Mouse (Mus musculus) MEL (cell line): ENCODE results near the gene Gm10837. TPM values are rescaled to one million over a fixed set of nuclear protein-coding genes. Genes with fewer than 3 reads are reported as not detected.

ENCODE experiments used
- DNase-seq: peaks from one replicate; pipeline ENCODE4 v3.0.0; 2011; ENCODE audit warnings: low read depth, low spot score
- H3K27ac ChIP-seq: 2 replicates; pipeline ENCODE4 v1.5.1; 2012; ENCODE audit warnings: low read depth, mild to moderate bottlenecking, control low read depth, low read length, moderate library complexity; ENCODE audit not compliant: control insufficient read depth
- H3K27me3 ChIP-seq, 2 experiments: fragments of 150-350 bp in 1 of 2; sonication (generic) in 1 of 2; 2 replicates each; pipeline ENCODE4 v1.6.1; 2012; ENCODE audit warnings: low read length in 2 of 2, mild to moderate bottlenecking in 2 of 2, improper control_type of control experiment in 1 of 2, moderate library complexity in 1 of 2; ENCODE audit not compliant: insufficient read depth in 2 of 2, control insufficient read depth in 1 of 2
- H3K36me3 ChIP-seq, 2 experiments: 2 replicates each; pipeline ENCODE4 v1.6.1; 2012 to 2014; ENCODE audit warnings: low read length in 2 of 2, improper control_type of control experiment in 1 of 2, inconsistent platforms in 1 of 2, mild to moderate bottlenecking in 1 of 2; ENCODE audit not compliant: insufficient read depth in 2 of 2, control insufficient read depth in 1 of 2
- H3K4me1 ChIP-seq, 2 experiments: fragments of 150-350 bp in 1 of 2; sonication (generic) in 1 of 2; 2 replicates each; pipeline ENCODE4 v1.6.1; 2012; ENCODE audit warnings: low read length in 2 of 2, improper control_type of control experiment in 1 of 2, mild to moderate bottlenecking in 1 of 2; ENCODE audit not compliant: insufficient read depth in 2 of 2, control insufficient read depth in 1 of 2
- H3K4me3 ChIP-seq, 2 experiments: fragments of 150-350 bp in 1 of 2; sonication (generic) in 1 of 2; 2 replicates each; pipeline ENCODE4 v1.5.1; 2012; ENCODE audit warnings: low read depth in 2 of 2, low read length in 2 of 2, mild to moderate bottlenecking in 2 of 2, moderate library complexity in 2 of 2, control low read depth in 1 of 2, improper control_type of control experiment in 1 of 2; ENCODE audit not compliant: control insufficient read depth in 1 of 2, insufficient read depth in 1 of 2
- H3K79me2 ChIP-seq: 2 replicates; pipeline ENCODE4 v1.6.1; 2012; ENCODE audit warnings: mild to moderate bottlenecking, low read length, moderate library complexity; ENCODE audit not compliant: control insufficient read depth, poor library complexity, insufficient read depth
- H3K9ac ChIP-seq: 2 replicates; pipeline ENCODE4 v1.6.1; 2012; ENCODE audit warnings: low read depth, mild to moderate bottlenecking, control low read depth, low read length, moderate library complexity; ENCODE audit not compliant: control insufficient read depth, poor library complexity, severe bottlenecking
- H3K9me3 ChIP-seq: fragments of 150-350 bp; sonication (generic); replicated peaks from 2 replicates; pipeline ENCODE4 v1.6.1; 2012; ENCODE audit warnings: mild to moderate bottlenecking, low read length, improper control_type of control experiment, moderate library complexity; ENCODE audit not compliant: insufficient read depth
- CHD1 ChIP-seq: IDR thresholded peaks from 2 replicates; pipeline ENCODE4 v1.6.1; 2012; ENCODE audit warnings: low read depth, mild to moderate bottlenecking, inconsistent platforms, low read length, improper control_type of control experiment
- E2F4 ChIP-seq: IDR thresholded peaks from 2 replicates; pipeline ENCODE4 v1.6.1; 2011; ENCODE audit warnings: low read depth, low read length, improper control_type of control experiment, borderline replicate concordance
- EP300 ChIP-seq, 2 experiments: IDR thresholded peaks; 2 replicates each; pipeline ENCODE4 v1.6.1; 2011; ENCODE audit warnings: improper control_type of control experiment in 2 of 2, low read length in 2 of 2, low read depth in 1 of 2, mild to moderate bottlenecking in 1 of 2
- ETS1 ChIP-seq: IDR thresholded peaks from 2 replicates; pipeline ENCODE4 v1.6.1; 2012; ENCODE audit warnings: low read depth, mild to moderate bottlenecking, inconsistent platforms, low read length, improper control_type of control experiment, moderate library complexity
- GATA1 ChIP-seq: IDR thresholded peaks from 2 replicates; pipeline ENCODE4 v1.6.1; 2011; ENCODE audit warnings: low read depth, low read length, improper control_type of control experiment
- HCFC1 ChIP-seq: IDR thresholded peaks from 2 replicates; pipeline ENCODE4 v1.6.1; 2012; ENCODE audit warnings: low read depth, mild to moderate bottlenecking, inconsistent platforms, low read length, improper control_type of control experiment, moderate library complexity
- JUND ChIP-seq: IDR thresholded peaks from 2 replicates; pipeline ENCODE4 v1.6.1; 2011; ENCODE audit warnings: low read depth, mild to moderate bottlenecking, improper control_type of control experiment, low read length
- MAX ChIP-seq: IDR thresholded peaks from 2 replicates; pipeline ENCODE4 v1.6.1; 2011; ENCODE audit warnings: low read length, improper control_type of control experiment
- MAZ ChIP-seq: IDR thresholded peaks from 2 replicates; pipeline ENCODE4 v1.6.1; 2012; ENCODE audit warnings: low read depth, mild to moderate bottlenecking, inconsistent platforms, low read length, improper control_type of control experiment
- MEF2A ChIP-seq: IDR thresholded peaks from 2 replicates; pipeline ENCODE4 v1.6.1; 2014; ENCODE audit warnings: low read depth, mild to moderate bottlenecking, inconsistent platforms, low read length, improper control_type of control experiment; ENCODE audit not compliant: poor library complexity, insufficient replicate concordance, severe bottlenecking; ENCODE audit errors: extremely low read depth
- MXI1 ChIP-seq: IDR thresholded peaks from 2 replicates; pipeline ENCODE4 v1.6.1; 2011; ENCODE audit warnings: mild to moderate bottlenecking, low read depth, low read length, improper control_type of control experiment
- MYB ChIP-seq: IDR thresholded peaks from 2 replicates; pipeline ENCODE4 v1.6.1; 2011; ENCODE audit warnings: mild to moderate bottlenecking, low read depth, low read length, improper control_type of control experiment
- NELFE ChIP-seq: IDR thresholded peaks from 2 replicates; pipeline ENCODE4 v1.6.1; 2011; ENCODE audit warnings: low read depth, low read length, improper control_type of control experiment
- NRF1 ChIP-seq: IDR thresholded peaks from 2 replicates; pipeline ENCODE4 v1.6.1; 2014; ENCODE audit warnings: low read depth, mild to moderate bottlenecking, inconsistent platforms, low read length, improper control_type of control experiment, moderate library complexity; ENCODE audit not compliant: poor library complexity, insufficient read depth, severe bottlenecking
- POLR2AphosphoS5 ChIP-seq: IDR thresholded peaks from 2 replicates; pipeline ENCODE4 v1.6.1; 2012; ENCODE audit warnings: low read depth, borderline replicate concordance, mild to moderate bottlenecking, inconsistent platforms, low read length, moderate library complexity, mixed read lengths
- RCOR1 ChIP-seq: IDR thresholded peaks from 2 replicates; pipeline ENCODE4 v1.6.1; 2012; ENCODE audit warnings: low read depth, mild to moderate bottlenecking, inconsistent platforms, low read length, improper control_type of control experiment
- SIN3A ChIP-seq: IDR thresholded peaks from 2 replicates; pipeline ENCODE4 v1.6.1; 2012; ENCODE audit warnings: low read length, improper control_type of control experiment, inconsistent platforms
- TCF12 ChIP-seq: IDR thresholded peaks from 2 replicates; pipeline ENCODE4 v1.6.1; 2014; ENCODE audit warnings: low read depth, mild to moderate bottlenecking, inconsistent platforms, low read length, improper control_type of control experiment, moderate library complexity
- USF2 ChIP-seq, 2 experiments: IDR thresholded peaks; 2 replicates each; pipeline ENCODE4 v1.6.1; 2011 to 2012; ENCODE audit warnings: improper control_type of control experiment in 2 of 2, low read length in 2 of 2, borderline replicate concordance in 1 of 2, inconsistent platforms in 1 of 2, low read depth in 1 of 2, mild to moderate bottlenecking in 1 of 2; ENCODE audit not compliant: insufficient read depth in 1 of 2
- ZC3H11A ChIP-seq: IDR thresholded peaks from 2 replicates; pipeline ENCODE4 v1.6.1; 2012; ENCODE audit warnings: low read depth, mild to moderate bottlenecking, inconsistent platforms, low read length, improper control_type of control experiment
- ZMIZ1 ChIP-seq: IDR thresholded peaks from 2 replicates; pipeline ENCODE4 v1.6.1; 2012; ENCODE audit warnings: low read depth, mild to moderate bottlenecking, inconsistent platforms, low read length, improper control_type of control experiment, moderate library complexity
- polyA plus RNA-seq, 2 experiments: library from polyadenylated mRNA; stranded (reverse) in 1 of 2; unstranded in 1 of 2; fragments of >175 nt in 1 of 2; fragments of >200 nt in 1 of 2; gene quantifications; 2 replicates each; pipeline versions ENCODE4 v1.2.1 to v1.2.4; 2012; ENCODE audit warnings: low replicate concordance in 2 of 2, low read depth in 1 of 2; ENCODE audit not compliant: insufficient read length in 2 of 2, insufficient read depth in 1 of 2, missing spikeins in 1 of 2
- total RNA-seq: library from RNA; depleted of rRNA; stranded (reverse); fragments of 300-350 nt; gene quantifications from 2 replicates; pipeline ENCODE4 v1.2.3, GENCODE M21; 2012

Gm10837 gene
- total and polyA plus RNA-seq, 3 experiments: not detected

GRCm38 (mm10) chr14:122474041-122474890, 16.1 kb upstream of the Gm10837 start:
- no peak overlapping the region for H3K4me3 ChIP-seq
- H3K4me1 ChIP-seq: no peaks in the 10 kb centered on the region
- no peak for TF ChIP-seq ETS1
- no peak for TF ChIP-seq MAZ
- TF ChIP-seq E2F4: no peak
- TF ChIP-seq MXI1: no peak
- TF ChIP-seq EP300 (IDR thresholded peaks at IDR 0.05; ENCODE audit: low read depth in 1 of 2, low read length in 2 of 2): no peak
- TF ChIP-seq SIN3A: no peak
- TF ChIP-seq MEF2A: no peak
- no peak for TF ChIP-seq USF2 (IDR thresholded peaks at IDR 0.05; ENCODE audit: borderline replicate concordance in 1 of 2, insufficient read depth in 1 of 2, low read depth in 1 of 2, low read length in 2 of 2)
- TF ChIP-seq MAX: no peak
- TF ChIP-seq MYB: no peak
- TF ChIP-seq ZMIZ1: no peak
- TF ChIP-seq ZC3H11A: no peak
- TF ChIP-seq TCF12: no peak
- TF ChIP-seq RCOR1: no peak
- no peak for TF ChIP-seq CHD1
- TF ChIP-seq HCFC1: no peak
- no peak for TF ChIP-seq JUND
- no peak for TF ChIP-seq GATA1
- no peak overlapping the region for H3K9ac ChIP-seq
- DNase-seq: no peak
- H3K9me3 ChIP-seq: no peaks in the 10 kb centered on the region
- H3K36me3 ChIP-seq: no peaks in the 10 kb centered on the region
- no peak overlapping the region for H3K27ac ChIP-seq
- H3K79me2 ChIP-seq: no peaks in the 10 kb centered on the region
- H3K27me3 ChIP-seq: no peaks in the 10 kb centered on the region

DNA sequence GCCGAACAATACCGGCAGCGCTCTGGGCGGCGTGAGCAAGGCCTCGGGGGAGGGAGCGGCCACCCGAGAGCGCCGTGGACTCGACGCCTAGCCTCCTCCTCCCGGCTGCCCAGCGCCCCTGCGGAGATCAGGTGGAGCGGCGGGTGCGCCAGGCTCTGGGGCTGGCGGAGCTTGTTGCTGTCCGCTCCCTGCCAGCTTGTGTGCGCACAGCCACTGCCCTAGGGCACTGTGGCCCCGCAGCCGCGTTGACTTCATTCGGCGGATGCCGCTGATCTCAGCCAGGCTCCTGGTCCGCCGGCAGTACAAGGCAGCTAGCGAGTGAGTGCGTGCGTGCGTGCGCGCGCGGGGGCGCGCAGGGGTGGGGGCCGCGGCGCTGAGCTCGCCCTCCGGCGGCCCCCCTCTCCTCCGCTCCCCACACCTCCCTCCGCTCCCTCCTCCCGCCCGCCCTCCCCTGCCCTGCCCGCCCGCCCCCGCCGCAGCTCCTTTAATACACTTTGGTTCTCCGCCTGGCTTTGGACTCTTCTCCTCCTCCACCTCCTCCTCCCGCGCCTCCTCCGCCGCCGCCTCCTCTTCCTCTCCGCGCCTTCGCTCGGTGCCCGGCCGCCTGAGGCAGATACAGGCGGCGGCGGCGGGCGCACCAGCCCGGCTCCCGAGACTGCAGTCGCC, 15.4 kb upstream of the Gm10837 start, which contains the start of gene Zic2:
Gene Zic2, plus strand, starts transcription at position 545 of the 666 bp plus-strand sequence.
- no peak for DNase-seq
- H3K36me3 ChIP-seq: no peaks in the 10 kb centered on the region
- TF ChIP-seq CHD1: no peak
- no peak for TF ChIP-seq POLR2AphosphoS5
- TF ChIP-seq ZC3H11A: no peak
- TF ChIP-seq HCFC1: no peak
- TF ChIP-seq NELFE: no peak
- TF ChIP-seq NRF1: no peak
- no peak for TF ChIP-seq MYB
- no peak within 1 kb of the TSS for H3K4me3 ChIP-seq
- no peaks in the 10 kb centered on the region for H3K27me3 ChIP-seq
- no peak within 1 kb of the TSS for H3K9ac ChIP-seq
- H3K79me2 ChIP-seq: no peaks in the 10 kb centered on the region
- H3K4me1 ChIP-seq: no peaks in the 10 kb centered on the region
- no peaks in the 10 kb centered on the region for H3K9me3 ChIP-seq
- H3K27ac ChIP-seq: no peak within 1 kb of the TSS
